Mouse (Mus musculus) midbrain, postnatal 0 days (tissue): Measurements from ENCODE around the gene Fyb2. TPM values are rescaled to one million over a fixed set of nuclear protein-coding genes. Genes with fewer than 3 reads are reported as not detected.

Experiments used
- ATAC-seq: fragments of 200-750 bp; cut with Nextera tagmentation; 2 replicates; pipeline ENCODE4 v1.8.0; 2017; ENCODE audit warnings: moderate number of reproducible peaks, mild to moderate bottlenecking, moderate TSS enrichment, moderate library complexity; ENCODE audit not compliant: low FRiP score
- DNase-seq: peaks from one replicate; pipeline ENCODE4 v3.0.0-alpha.2; 2015; ENCODE audit warnings: low spot score
- H3K27ac ChIP-seq: fragments of 300-500 bp; sonication (generic); 2 replicates; pipeline ENCODE4 v1.5.1; 2014; ENCODE audit warnings: low read depth, mild to moderate bottlenecking, low read length, mixed read lengths
- H3K27me3 ChIP-seq: fragments of 300-500 bp; sonication (generic); 2 replicates; pipeline ENCODE4 v1.6.1; 2014; ENCODE audit warnings: low read length, control low read depth, mixed read lengths; ENCODE audit not compliant: insufficient read depth
- H3K36me3 ChIP-seq: fragments of 300-500 bp; sonication (generic); 2 replicates; pipeline ENCODE4 v1.6.1; 2014; ENCODE audit warnings: low read length, control low read depth, mixed read lengths; ENCODE audit not compliant: insufficient read depth
- H3K4me1 ChIP-seq: fragments of 300-500 bp; sonication (generic); 2 replicates; pipeline ENCODE4 v1.6.1; 2014; ENCODE audit warnings: mild to moderate bottlenecking, control low read depth, antibody characterized with exemption, low read length, mixed read lengths; ENCODE audit not compliant: insufficient read depth
- H3K4me2 ChIP-seq: fragments of 300-500 bp; sonication (generic); 2 replicates; pipeline ENCODE4 v1.6.1; 2014; ENCODE audit warnings: low read depth, mild to moderate bottlenecking, low read length, mixed read lengths; ENCODE audit not compliant: poor library complexity, severe bottlenecking
- H3K4me3 ChIP-seq: fragments of 300-500 bp; sonication (generic); 2 replicates; pipeline ENCODE4 v1.5.1; 2014; ENCODE audit warnings: low read depth, mild to moderate bottlenecking, low read length, moderate library complexity
- H3K9ac ChIP-seq: fragments of 300-500 bp; sonication (generic); replicated peaks from 2 replicates; pipeline ENCODE4 v1.6.1; 2014; ENCODE audit warnings: mild to moderate bottlenecking, low read length, moderate library complexity, mixed read lengths; ENCODE audit not compliant: poor library complexity, severe bottlenecking
- H3K9me3 ChIP-seq: fragments of 300-500 bp; sonication (generic); 2 replicates; pipeline ENCODE4 v1.6.1; 2016; ENCODE audit warnings: low read length, control low read depth
- CTCF ChIP-seq: IDR thresholded peaks from 2 replicates; pipeline ENCODE4 v1.5.1; 2016; ENCODE audit warnings: antibody characterized with exemption, mild to moderate bottlenecking
- WGBS: fragments of 180-500 bp; shearing (Covaris S2); extraction: QIAGEN DNeasy Blood & Tissue Kit; methylation state at CpG from one replicate; pipeline ENCODE4 v1.1.7; 2014; 5-methylcytosine and 5-hydroxymethylcytosine counted together
- polyA plus RNA-seq: library from polyadenylated mRNA; unstranded; fragments of >200 nt; fragmentation: Nextera tagmentation; extraction: Ambion mirVana; gene quantifications from 2 replicates; pipeline ENCODE4 v1.2.1, GENCODE M21; 2015
- total RNA-seq: library from RNA; depleted of rRNA; stranded (reverse); fragments of >200 nt; gene quantifications from 2 replicates; pipeline ENCODE4 v1.2.3, GENCODE M21; 2014

Fyb2 gene
- total and polyA plus RNA-seq, 2 experiments from 2014 or later = 0.28 to 0.49 TPM

GRCm38 (mm10) chr4:104944482-104944881, 31.2 kb downstream of the Fyb2 start:
- H3K4me2 ChIP-seq = no peak overlapping the region
- TF ChIP-seq CTCF = no peak
- H3K9me3 ChIP-seq = no peaks in the 10 kb centered on the region
- H3K36me3 ChIP-seq = no peaks in the 10 kb centered on the region
- no peak for ATAC-seq
- H3K27me3 ChIP-seq = no peaks in the 10 kb centered on the region
- 84% methylated on average over 1 of the region's 1 CpGs for WGBS
- H3K27ac ChIP-seq = no peak overlapping the region
- no peak overlapping the region for H3K9ac ChIP-seq
- no peak overlapping the region for H3K4me3 ChIP-seq
- DNase-seq = no peak
- H3K4me1 ChIP-seq = no peaks in the 10 kb centered on the region

DNA sequence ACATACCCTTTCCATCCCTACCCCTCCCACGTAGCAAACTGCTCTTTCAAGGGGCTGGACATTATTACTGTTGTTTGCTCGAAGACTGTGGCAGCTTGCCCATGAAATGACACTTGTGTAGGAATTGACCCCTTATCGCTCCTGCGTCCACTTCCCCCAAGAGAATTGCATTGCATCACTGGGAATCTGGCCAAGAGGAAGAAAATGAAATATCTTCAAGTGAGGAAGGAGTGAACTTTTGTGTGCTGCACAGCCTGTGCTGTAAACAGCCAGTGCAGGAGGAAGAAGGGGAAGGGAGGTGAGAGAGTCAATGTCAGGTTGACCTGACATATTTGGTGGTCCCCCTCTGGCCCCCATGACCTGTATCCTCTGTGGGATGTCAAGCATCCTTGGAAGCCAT, 35.6 kb downstream of the Fyb2 start:
- no peaks in the 10 kb centered on the region for H3K4me1 ChIP-seq
- DNase-seq (no peak), ATAC-seq (no peak)
- H3K4me2 ChIP-seq = no peak overlapping the region
- no peak overlapping the region for H3K27ac ChIP-seq
- no peaks in the 10 kb centered on the region for H3K27me3 ChIP-seq
- H3K36me3 ChIP-seq = no peaks in the 10 kb centered on the region
- no peak overlapping the region for H3K4me3 ChIP-seq
- H3K9me3 ChIP-seq = no peaks in the 10 kb centered on the region
- 82% methylated on average over 4 of the region's 4 CpGs for WGBS
- no peak overlapping the region for H3K9ac ChIP-seq
- no peak for TF ChIP-seq CTCF

DNA sequence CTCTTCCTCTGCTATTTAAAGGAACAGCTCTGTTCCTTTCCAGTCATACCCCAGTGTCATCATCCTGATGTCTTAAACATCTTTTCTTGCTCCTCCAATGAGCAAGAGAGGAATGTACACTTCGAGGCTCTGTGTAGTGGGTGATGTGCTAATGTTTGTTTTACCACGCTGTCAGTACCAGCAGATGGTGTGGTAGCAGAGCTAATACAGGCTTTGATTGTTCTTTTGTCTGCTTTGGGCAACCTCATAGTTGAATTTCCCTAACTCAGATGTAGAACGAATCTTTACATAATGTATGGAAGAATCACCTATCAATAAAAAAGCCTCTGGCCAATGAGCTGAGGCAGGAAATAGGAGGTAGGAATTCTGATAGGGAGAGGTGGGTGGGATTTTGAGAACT, 36.0 kb downstream of the Fyb2 start:
- ATAC-seq = no peak

GRCm38 (mm10) chr4:104951280-104951878, 38.1 kb downstream of the Fyb2 start:
- no peak for TF ChIP-seq CTCF
- no peaks in the 10 kb centered on the region for H3K27me3 ChIP-seq
- H3K9me3 ChIP-seq = no peaks in the 10 kb centered on the region
- H3K27ac ChIP-seq = no peak overlapping the region
- H3K4me3 ChIP-seq = no peak overlapping the region
- no peak overlapping the region for H3K4me2 ChIP-seq
- H3K9ac ChIP-seq = no peak overlapping the region
- H3K36me3 ChIP-seq = no peaks in the 10 kb centered on the region
- no peak for ATAC-seq
- DNase-seq = no peak
- WGBS = 92% methylated on average over 4 of the region's 4 CpGs
- H3K4me1 ChIP-seq = 0 out of 2 replicates have a peak, but pooled peaks cover 3% of the 10 kb centered on the region

More for the DNA sequence above, 36.0 kb downstream of the Fyb2 start:
- DNase-seq = peak; percentile 18
- H3K9me3 ChIP-seq = no peaks in the 10 kb centered on the region
- no peak overlapping the region for H3K4me3 ChIP-seq
- no peaks in the 10 kb centered on the region for H3K27me3 ChIP-seq
- no peak overlapping the region for H3K4me2 ChIP-seq
- H3K27ac ChIP-seq = no peak overlapping the region
- H3K9ac ChIP-seq = no peak overlapping the region
- H3K4me1 ChIP-seq = no peaks in the 10 kb centered on the region
- 61% methylated on average over 3 of the region's 3 CpGs for WGBS
- TF ChIP-seq CTCF = peak; percentile 27; the same call in 1 of the 2 replicates
- H3K36me3 ChIP-seq = no peaks in the 10 kb centered on the region

- H3K27ac ChIP-seq = no peak overlapping the region
- WGBS = 31% methylated on average over 7 of the region's 7 CpGs
- H3K9ac ChIP-seq = no peak overlapping the region
- no peak overlapping the region for H3K4me3 ChIP-seq
- DNase-seq (peak; percentile 51), ATAC-seq (no peak)
- H3K9me3 ChIP-seq = no peaks in the 10 kb centered on the region
- no peak for TF ChIP-seq CTCF
- H3K4me1 ChIP-seq = 0 out of 2 replicates have a peak, but pooled peaks cover 3% of the 10 kb centered on the region
- no peak overlapping the region for H3K4me2 ChIP-seq
- H3K36me3 ChIP-seq = no peaks in the 10 kb centered on the region
- no peaks in the 10 kb centered on the region for H3K27me3 ChIP-seq
These were observed 43.4 kb downstream of the Fyb2 start for GRCm38 (mm10) chr4:104956691-104957090.

DNA sequence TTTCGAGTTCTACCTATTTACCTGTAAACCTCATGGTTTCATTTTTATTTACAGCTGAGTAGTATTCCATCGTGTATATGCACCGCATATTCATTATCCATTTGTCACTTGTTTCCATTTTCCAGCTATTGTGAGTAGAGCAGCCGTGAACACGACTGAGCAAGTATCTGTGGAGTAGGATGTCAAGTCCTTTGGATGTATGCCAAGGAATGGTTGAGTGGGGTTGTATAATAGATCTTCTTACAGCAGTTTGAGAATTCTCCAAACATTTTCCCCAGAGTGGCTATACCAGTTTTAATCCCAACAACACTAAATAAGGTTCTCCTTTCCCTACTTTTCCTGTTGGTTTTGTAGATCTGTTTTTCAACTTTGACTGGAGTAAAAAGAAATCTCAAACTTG, 48.2 kb downstream of the Fyb2 start:
- no peaks in the 10 kb centered on the region for H3K4me1 ChIP-seq
- DNase-seq = no peak
- 78% methylated on average over 5 of the region's 5 CpGs for WGBS
- H3K9ac ChIP-seq = no peak overlapping the region
- H3K27ac ChIP-seq = no peak overlapping the region
- H3K27me3 ChIP-seq = no peaks in the 10 kb centered on the region
- no peak overlapping the region for H3K4me3 ChIP-seq
- no peak overlapping the region for H3K4me2 ChIP-seq
- TF ChIP-seq CTCF = no peak
- no peak for ATAC-seq
- no peaks in the 10 kb centered on the region for H3K9me3 ChIP-seq
- H3K36me3 ChIP-seq = no peaks in the 10 kb centered on the region
